Mouse (Mus musculus): ENCODE data around the gene Mdc1.
A peak's percentile ranks its signal among the peaks of the same experiment; 100 is the strongest.

The Mdc1 gene

GRCm38 (mm10) chr17:35850974-35851373 lies 9.7 kb downstream of the Mdc1 start:
- no peak for ATAC-seq (ENCODE audit: low TSS enrichment)

DNA sequence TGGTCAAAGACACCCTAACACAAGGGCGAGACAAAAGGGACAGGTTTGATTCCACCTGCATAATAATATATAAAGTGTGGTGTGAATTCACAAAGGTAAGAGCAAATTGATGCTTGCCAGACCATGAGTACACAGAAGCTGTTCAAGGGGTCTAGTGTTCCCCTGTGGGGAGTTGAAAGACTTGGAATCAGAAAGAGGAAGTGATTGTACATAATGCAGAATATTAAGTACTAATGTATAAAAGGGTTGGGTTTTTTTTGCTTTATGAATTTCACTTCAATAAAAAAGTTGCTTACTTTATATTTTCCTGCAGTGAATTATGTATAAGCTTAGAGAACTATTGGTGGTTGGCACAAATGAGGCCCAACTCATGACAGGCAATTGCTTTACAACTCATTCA lies 18.1 kb downstream of the Mdc1 start:
- ATAC-seq (ENCODE audit: low TSS enrichment), result no peak

DNA sequence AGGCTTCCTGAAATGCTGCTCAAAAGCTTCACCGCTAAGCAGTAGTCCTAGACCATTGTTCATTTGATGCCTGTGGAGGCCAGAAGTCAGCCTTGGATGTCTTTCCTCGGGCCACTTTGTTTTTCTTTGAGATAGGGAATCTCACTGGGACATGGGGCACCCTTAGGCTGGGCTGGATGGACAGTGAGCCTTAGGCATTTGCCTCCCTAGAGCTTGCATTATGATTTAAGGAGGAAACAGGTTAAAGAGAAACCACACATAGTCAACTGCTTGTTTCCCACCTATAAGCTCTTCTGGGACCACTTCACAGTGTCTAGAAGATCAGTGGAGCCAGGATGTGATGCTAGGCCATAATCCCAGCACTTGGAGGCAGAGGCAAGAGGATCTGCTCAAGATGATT lies 18.5 kb downstream of the Mdc1 start:
- ATAC-seq (ENCODE audit: low TSS enrichment), result no peak

GRCm38 (mm10) chr17:35860831-35861197 lies 19.5 kb downstream of the Mdc1 start:
- peak; percentile 5; the same call in 1 of the 2 replicates for ATAC-seq (ENCODE audit: low TSS enrichment)

GRCm38 (mm10) chr17:35861198-35861857 lies 20.0 kb downstream of the Mdc1 start, which contains the start of gene Nrm:
Gene Nrm, plus strand, starts transcription at chr17:35861318.
- ATAC-seq (ENCODE audit: low TSS enrichment), result peak; percentile 96

DNA sequence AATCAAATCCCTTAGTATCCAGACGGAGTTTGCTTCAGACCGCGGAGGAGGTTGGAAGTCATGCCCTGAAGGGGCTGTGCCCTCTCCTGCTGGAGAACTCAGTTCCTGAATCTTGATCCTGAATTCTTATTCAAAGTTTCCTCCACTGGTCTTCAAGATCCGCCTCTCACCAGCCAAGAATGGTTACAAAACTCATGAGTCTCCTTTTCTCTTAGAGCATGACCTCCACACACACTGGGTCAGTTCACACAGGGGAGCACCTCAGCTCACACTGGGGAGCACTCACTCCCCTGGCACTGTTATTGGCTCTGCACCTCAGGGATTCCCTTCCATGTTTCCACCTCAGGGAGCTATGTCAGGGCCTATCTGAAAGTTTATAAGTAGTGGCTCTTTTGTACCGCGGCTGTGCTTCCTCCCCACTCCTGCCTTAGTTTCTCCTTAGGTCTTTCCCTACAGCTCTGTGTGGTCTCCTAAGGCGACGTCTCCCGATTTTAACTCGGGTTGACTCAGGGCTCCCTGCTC lies 23.6 kb downstream of the Mdc1 start:
- ATAC-seq (ENCODE audit: low TSS enrichment), result no peak

- no peak for ATAC-seq (ENCODE audit: low TSS enrichment)
These were observed 24.4 kb downstream of the Mdc1 start, which contains the start of gene Ppp1r18 for GRCm38 (mm10) chr17:35865481-35866280. Gene Ppp1r18, plus strand, starts transcription at chr17:35865593.

DNA sequence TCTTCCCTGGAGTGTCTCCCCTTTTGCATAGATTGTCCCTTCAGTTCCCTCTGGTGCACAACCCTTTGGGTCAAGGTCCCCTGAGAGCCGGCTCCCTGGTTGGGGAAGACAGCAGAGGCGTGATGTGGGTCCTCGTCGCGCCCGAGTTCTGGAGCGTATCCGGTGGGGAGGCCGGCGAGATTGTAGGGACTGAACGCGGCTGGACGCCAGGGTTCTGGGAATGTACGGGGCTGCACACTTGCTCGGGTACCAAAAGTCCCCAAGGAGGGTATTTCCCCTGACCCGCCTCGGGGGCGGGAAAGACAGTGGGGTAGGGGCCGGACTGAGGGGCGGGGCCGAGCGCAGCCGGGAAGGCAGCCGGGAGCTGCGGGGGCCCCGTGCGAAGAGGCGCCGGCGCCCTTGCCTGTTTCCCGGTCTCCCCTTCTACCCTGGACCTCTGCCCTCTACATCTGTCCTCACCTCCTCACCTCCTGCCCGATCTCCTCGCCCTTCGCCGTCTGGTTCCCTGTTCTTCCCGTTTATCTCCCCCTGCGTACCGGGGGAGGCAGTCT lies 25.0 kb downstream of the Mdc1 start:
- ATAC-seq (ENCODE audit: low TSS enrichment), result no peak

GRCm38 (mm10) chr17:35866911-35867890 lies 25.9 kb downstream of the Mdc1 start:
- ATAC-seq (ENCODE audit: low TSS enrichment), result no peak

DNA sequence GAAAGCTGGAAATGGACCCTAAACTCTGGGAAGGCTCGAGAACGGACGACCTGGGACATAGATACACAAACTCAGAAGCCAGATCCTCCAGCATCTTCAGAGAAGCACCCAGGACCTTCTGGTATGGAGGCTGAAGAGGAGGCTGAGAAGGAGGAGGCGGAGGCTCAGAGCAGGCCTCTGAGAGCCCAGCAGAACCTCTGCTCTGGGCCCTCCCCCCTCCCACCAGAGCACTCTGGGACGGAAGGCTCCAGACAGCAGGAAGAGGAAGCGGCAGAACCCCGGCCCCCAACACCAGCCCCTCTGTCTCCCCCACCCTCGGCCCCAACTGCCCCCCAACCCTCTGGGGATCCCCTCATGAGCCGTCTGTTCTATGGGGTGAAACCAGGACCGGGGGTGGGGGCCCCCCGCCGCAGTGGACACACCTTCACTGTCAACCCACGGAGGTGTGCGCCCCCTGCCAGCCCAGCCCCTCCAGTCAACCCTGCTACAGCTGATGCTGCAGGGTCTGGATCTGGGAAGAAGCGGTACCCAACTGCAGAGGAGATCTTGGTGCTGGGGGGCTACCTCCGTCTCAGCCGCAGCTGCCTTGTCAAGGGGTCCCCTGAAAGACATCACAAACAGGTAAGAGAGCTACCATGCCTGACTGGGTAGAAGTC lies 27.0 kb downstream of the Mdc1 start:
- no peak for ATAC-seq (ENCODE audit: low TSS enrichment)

DNA sequence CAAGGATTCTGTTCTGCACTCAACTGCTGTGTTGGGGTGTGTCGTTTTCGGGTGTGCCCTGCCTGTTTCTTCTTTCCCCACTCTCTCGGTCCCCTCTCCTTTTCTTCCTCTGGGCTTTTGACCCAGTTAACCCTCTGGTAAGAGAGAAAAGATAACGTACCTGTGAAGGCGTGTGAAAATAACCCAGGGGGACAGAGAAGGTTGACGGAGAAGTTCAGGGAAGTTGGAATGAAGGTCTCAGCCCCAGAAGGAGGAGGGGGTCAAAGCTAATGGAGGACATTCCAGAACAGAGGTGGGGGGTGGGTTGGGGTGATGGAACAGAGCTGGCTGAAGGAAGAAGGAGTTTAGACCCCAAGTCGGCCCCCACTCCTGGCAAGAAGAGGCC lies 27.6 kb downstream of the Mdc1 start:
- no peak for ATAC-seq (ENCODE audit: low TSS enrichment)

DNA sequence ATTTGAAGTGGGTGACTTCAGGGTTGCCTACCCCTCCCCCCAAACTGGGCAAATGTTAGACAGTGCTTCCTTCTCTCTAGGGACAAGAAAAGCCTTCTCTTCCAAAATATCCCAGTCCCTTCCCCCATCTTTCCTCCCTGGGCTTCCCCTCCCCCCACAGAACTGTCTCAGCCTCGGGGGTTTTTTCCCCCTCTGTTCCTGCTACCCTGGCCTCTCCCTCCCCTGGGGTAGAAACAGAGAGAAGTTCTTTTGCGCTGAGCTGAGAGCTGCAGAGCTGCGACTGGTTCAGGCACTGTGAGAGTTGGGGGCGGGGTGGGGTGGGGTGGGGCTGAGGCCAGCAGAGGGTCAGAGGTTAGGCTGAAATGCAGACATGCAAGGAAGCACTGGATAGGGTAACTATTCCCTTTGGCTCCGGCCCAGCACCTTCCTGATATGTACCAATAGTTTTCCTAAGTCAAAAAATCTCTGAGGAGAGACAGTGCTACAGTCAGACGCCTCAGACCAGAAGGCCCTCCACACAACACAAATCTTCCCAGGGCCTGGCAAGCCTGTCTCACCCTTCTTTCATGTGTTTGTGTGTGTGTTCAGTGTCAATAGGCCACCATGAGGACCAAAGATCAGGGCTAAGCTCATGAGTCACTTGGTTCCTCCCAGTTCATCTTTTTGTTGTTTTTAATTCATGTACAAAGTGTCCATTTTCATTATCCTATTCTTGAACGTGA lies 28.2 kb downstream of the Mdc1 start:
- no peak for ATAC-seq (ENCODE audit: low TSS enrichment)

DNA sequence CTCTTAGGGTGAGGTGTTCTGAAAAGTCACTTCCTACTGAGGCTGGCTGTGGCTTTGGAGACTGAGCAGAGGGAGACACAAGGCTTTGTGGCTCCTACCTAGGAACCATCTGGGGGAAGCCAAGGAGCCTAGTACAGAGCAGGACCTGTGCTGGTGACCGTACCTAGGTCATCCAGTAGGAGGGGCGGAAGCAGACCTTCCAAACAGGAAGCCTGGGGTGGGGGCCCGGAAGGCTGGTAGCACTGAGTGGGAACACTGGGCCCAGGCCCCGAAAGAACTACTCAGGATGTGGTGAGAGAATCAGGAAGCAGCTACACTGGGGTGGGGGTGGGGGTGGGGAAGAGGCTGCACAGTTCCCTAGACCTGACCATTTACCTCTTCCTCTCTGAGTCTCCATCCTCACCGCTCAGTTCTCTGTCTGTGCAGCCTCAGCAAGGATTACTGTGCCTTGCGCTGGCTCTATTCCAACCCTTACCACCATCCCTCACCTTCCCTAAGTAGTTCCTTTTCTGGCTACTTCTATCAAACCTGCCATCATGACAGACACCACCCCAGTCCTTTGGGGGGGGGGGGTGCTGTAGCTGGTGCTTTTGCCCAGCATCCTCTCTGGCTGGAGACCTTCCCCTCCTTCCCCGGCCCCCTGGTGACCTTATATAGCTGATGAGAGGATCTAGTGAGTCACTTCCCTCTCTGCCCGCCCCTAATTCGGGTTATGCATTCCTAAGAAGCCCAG lies 29.0 kb downstream of the Mdc1 start:
- ATAC-seq (ENCODE audit: low TSS enrichment), result no peak

DNA sequence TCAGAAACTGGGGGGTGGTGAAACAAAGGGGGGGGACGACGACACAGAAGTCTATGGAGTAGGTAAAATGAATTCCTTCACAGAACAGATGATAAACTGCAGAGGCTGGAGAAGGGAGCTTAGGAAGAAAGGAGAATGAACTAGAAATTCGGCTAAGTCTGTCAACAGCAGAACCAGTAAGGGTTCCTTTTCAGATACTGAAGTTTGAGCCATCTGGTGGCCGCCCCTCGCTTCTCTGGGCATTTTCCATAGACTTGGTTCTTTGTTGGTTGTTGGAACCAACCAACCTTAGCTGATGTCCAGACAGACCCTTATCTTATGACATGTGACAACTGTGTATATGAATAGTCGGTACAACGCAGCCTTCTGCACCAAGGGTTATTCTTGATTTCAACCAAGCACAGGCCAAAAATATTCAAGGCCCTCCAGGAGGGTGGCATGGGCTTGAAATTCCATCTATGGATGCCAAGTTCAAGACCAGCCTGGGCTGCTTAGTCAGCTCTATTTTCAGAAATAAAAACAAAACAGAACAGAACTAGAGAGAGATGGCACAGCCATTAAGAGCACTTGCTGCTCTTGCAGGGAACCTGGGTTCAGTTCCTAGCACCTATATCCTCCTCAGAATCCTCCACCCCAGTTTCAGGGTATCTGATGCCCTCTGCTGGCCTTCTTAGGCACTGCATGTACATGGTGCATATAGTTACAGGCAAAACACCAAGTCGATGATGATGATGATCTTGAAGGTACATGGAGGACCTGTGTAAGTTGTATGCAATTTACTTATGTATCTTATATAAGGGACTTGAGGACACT lies 29.8 kb downstream of the Mdc1 start:
- ATAC-seq (ENCODE audit: low TSS enrichment), result no peak

DNA sequence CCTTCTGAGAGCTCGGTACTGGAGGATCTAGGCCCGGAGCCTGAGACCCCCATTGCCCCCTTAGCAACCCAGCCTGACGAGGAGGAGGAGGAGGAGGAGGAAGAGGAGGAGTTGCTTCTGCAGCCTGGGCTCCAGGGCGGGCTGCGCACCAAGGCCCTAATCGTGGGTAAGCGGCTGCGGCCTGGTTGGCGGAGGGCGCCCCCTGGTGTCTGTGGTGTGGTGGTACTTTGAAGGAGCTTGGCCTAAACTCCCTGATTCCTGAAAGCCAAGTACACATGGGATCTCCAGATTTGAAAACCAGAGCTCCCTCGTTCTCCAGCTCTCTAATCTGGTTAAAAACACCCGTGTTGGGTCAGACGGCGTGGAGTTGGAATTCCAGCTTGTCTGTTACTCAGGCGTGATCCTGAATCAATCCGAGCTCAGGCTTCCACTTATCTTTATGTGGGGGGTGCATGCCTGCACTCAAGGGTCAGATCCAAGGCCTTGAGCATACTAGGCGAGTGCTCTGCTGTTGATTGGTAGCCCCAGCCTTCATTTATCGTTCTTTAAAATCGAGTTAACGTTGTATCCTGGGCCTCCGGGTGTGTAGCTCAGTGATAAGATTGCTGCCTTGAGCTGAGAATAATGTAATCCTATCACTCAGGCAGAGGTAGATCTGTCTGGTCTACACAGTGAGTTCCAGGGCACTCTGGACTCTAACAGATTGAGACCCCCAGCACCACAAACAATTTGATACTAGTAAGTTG lies 32.6 kb downstream of the Mdc1 start:
- peak; percentile 79 for ATAC-seq (ENCODE audit: low TSS enrichment)

- peak; percentile 53; the same call in 1 of the 2 replicates for ATAC-seq (ENCODE audit: low TSS enrichment)
These were observed 33.4 kb downstream of the Mdc1 start for GRCm38 (mm10) chr17:35874721-35875120.

DNA sequence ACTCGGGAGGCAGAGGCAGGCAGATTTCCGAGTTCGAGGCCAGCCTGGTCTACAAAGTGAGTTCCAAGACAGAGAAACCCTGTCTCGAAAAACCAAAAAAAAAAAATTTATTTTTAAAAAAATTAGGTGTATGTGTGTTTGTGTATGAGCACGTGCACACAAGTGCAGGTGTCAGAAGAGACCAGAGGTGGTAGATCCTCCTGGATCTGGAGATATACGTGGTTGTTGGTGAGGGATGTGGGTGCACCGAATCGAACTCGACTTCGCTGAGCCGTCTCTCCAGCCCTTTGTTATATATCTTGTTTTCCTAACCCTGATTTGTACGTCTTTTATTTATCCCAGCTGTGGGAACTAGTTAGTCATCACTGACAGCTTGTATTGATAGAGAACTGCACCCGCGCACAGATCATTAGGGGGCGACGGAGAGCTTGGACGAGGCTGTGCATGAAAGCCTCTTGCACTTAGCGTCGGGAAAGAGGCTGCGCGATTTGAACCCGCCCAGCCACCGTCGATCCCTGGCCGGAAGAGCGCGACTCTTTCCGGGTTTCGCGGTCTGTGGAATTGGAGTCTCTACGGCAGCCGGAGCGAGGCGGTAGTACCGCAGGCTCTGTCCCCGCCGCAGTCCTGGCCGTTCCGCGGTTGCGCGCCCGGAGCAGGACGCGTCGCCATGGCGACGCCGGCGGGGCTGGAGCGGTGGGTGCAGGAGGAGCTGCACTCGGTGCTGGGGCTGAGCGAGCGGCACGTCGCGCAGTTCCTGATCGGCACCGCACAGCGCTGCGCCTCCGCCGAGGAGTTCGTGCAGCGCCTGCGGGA lies 38.1 kb downstream of the Mdc1 start, which contains the start of gene Dhx16:
Dhx16 (plus strand) TSS at position 575 of the 813 bp plus-strand sequence.
- ATAC-seq (ENCODE audit: low TSS enrichment), result peak; percentile 85

Data from frontal cortex, adult (tissue).